Mouse (Mus musculus): ENCODE data around the gene Apoc1. TPM values are rescaled to one million over a fixed set of nuclear protein-coding genes. Genes with fewer than 3 reads are reported as not detected.
A peak's percentile ranks its signal among the peaks of the same experiment; 100 is the strongest.

The Apoc1 gene
- polyA plus RNA-seq, 1 experiment from 2014 or later = 7.0 TPM

DNA sequence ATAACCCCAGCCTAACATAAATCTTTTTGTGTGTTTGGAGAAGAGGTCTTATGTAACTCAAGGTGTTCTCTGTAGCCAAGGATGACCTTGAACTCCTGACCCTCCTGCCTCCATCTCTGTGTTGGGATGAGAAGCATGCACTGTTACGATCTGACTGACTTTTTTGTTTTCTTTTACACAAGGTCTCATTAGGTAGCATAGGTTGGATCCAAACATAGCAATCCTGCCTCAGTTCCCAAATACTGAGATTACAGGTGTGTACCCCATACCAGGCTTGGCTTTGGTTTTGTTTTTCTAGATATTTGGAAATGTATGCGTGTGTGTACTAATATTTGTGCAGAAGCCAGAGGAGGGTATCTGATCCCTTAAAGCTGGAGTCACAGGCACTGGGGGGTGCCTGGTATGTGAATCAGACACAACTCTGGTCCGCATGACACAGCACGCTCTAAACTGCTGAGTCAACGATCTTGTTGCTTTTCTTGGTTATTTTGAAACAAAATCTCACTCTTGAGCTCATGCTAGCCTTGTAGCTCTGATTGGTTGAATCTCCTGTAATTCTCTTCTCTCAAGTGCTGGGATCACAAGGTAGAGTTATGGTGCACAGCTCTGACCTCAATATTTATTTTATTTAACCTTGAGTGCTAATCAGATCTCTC, 26.0 kb upstream of the Apoc1 start:
- H3K27ac ChIP-seq = no peak overlapping the region
- H3K4me3 ChIP-seq (replicated peaks) = no peak overlapping the region
- H3K4me1 ChIP-seq (replicated peaks) = peaks cover 14% of the 10 kb centered on the region
- no peak overlapping the region for H3K9ac ChIP-seq (replicated peaks)
- H3K4me2 ChIP-seq = no peak overlapping the region
- peaks cover 62% of the 10 kb centered on the region for H3K36me3 ChIP-seq
- WGBS = 89% methylated on average over 5 of the region's 5 CpGs
- H3K9me3 ChIP-seq = peaks cover 13% of the 10 kb centered on the region
- no peak for ATAC-seq (ENCODE audit: insufficient number of reproducible peaks, insufficient read depth, low FRiP score, low TSS enrichment, low read depth)
- no peaks in the 10 kb centered on the region for H3K27me3 ChIP-seq

DNA sequence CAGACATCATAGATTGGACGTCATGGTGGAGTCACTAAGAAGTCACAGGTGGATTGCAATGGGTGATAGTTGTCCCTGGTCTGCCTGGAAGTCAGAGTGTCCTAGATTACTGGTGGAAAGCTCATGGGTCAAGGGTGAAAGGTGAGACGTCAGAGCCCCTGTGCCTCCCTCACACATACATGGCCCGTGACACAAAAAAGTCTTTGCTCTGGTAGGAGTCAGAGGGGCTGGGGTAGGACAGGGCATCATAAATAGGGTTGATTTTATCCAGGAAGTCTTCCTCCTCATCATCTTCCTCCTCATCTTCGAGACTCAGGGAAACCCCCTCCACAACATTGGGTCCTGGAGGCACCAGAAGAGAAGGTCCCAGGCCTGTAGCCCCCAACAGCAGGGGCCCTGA, 24.9 kb upstream of the Apoc1 start:
- Histone ChIP-seq H3K9ac (replicated peaks) (no peak overlapping the region), H3K27ac (no peak overlapping the region), H3K4me1 (replicated peaks) (peaks cover 15% of the 10 kb centered on the region), H3K4me3 (replicated peaks) (no peak overlapping the region), H3K27me3 (no peaks in the 10 kb centered on the region), H3K36me3 (peaks cover 63% of the 10 kb centered on the region), H3K9me3 (peaks cover 13% of the 10 kb centered on the region), H3K4me2 (no peak overlapping the region)
- 91% methylated on average over 4 of the region's 4 CpGs for WGBS
- ATAC-seq (ENCODE audit: insufficient number of reproducible peaks, insufficient read depth, low FRiP score, low TSS enrichment, low read depth) = no peak

DNA sequence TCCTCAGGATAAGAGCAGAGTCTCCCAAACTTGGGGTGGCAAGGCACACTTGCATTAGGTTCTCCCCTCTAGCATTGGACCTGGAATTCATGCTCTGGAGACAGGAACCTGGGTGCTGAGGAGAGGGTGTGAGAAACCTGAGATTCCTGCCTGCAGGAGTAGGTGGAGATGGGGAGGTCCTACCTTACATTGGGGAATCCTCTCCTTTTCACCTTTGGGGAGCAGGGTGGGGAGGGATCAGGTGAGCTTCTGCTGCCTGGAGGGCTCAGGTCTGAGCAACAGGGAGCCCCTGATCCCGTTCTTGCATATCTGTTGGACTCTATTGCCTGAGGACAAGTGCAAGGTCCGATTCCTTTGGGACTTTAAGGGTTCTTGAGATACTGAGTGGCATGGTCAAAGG, 24.4 kb upstream of the Apoc1 start:
- Histone ChIP-seq H3K4me2 (peak overlapping the region; percentile 62), H3K9ac (replicated peaks) (no peak overlapping the region), H3K36me3 (peaks cover 68% of the 10 kb centered on the region), H3K27me3 (no peaks in the 10 kb centered on the region), H3K9me3 (peaks cover 13% of the 10 kb centered on the region), H3K4me1 (replicated peaks) (peaks cover 15% of the 10 kb centered on the region), H3K4me3 (replicated peaks) (no peak overlapping the region), H3K27ac (peak overlapping the region; percentile 77; the same call in 1 of the 2 replicates)
- WGBS = 62% methylated on average over 2 of the region's 2 CpGs
- no peak for ATAC-seq (ENCODE audit: insufficient number of reproducible peaks, insufficient read depth, low FRiP score, low TSS enrichment, low read depth)

DNA sequence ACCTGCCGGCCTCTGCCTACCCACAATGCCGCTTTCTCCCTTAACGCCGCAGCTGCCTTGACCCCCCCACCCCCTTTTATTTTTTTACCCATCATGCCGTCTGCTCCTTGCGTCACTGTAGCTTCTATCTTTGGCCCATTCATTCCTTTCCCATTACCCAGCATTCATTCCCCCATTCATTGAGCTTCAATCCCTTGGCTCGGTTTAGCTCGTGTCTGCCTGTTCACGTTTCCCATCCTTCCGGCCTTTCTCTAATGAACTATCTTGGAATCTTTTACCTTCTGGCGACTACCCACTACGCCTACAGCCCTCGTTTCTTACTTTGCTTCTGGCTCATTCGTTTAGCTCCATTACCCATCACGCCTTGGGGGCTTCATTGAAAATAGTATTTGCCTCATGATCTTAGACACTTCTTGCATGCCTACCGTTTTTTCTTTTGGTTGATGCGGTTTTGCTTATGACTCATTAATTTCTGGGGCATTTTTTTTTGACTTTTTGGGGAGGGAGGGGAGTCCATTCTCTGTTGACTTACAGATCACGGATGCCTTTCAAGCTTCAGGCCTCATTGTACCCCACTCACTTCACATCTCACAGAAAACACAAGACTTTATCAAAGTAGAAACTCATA, 23.7 kb upstream of the Apoc1 start:
- peaks cover 69% of the 10 kb centered on the region for H3K36me3 ChIP-seq
- WGBS = 6% methylated on average over 18 of the region's 18 CpGs
- peak overlapping the region; percentile 62 for H3K4me2 ChIP-seq
- H3K27me3 ChIP-seq = no peaks in the 10 kb centered on the region
- peak overlapping the region; percentile 77 for H3K27ac ChIP-seq
- ATAC-seq (ENCODE audit: insufficient number of reproducible peaks, insufficient read depth, low FRiP score, low TSS enrichment, low read depth) = no peak
- H3K4me3 ChIP-seq (replicated peaks) = peak overlapping the region; percentile 100
- H3K4me1 ChIP-seq (replicated peaks) = peaks cover 15% of the 10 kb centered on the region
- H3K9me3 ChIP-seq = peaks cover 8% of the 10 kb centered on the region
- H3K9ac ChIP-seq (replicated peaks) = peak overlapping the region; percentile 24

DNA sequence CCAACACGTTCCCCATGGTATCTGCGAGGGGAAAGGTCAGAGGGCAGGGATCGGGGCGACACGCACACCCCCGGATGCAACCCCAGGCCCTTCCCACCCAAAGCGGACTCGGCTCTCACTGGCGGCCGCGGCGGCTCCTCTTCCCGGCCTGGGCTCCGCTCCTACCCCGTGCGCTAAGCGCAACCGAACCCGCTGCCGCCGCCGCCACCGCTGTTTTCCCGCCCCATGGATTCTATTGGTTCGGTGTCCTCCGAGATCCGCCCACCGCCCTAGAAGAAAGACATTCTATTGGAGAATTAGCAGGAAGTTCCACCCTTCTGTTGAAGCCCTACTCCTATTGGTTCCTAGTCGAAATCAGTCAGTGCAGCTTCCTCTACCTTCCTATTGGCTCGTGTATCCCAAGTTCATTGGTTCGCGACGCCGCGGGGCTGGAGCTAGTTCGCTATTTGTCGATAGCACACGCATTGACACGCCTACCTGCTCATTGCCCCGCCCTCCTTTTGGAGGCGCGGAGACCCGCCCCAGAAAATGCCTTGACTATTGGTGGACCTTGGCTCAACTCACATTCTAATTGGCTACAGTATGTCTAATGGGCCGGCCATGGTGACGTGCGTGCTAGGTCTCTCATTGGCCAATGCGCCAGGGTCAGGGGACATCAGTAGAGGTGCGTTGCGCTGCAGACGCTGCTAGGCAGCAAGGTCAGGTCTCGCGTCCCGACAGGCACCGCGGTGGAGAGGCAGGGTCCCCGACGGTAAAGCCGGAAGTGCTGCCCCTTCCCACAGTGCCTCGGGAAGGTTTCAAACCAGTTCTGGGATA, 23.0 kb upstream of the Apoc1 start, which contains the start of gene Tomm40:
Tomm40 (minus strand) TSS at position 200 of the 816 bp plus-strand sequence.
- Histone ChIP-seq H3K4me1 (replicated peaks) (peaks cover 15% of the 10 kb centered on the region), H3K4me3 (replicated peaks) (peak within 1 kb of the TSS; percentile 100), H3K4me2 (peak within 1 kb of the TSS; percentile 90), H3K9me3 (0 out of 2 replicates have a peak, but pooled peaks cover 2% of the 10 kb centered on the region), H3K9ac (replicated peaks) (peak within 1 kb of the TSS; percentile 94), H3K27me3 (no peaks in the 10 kb centered on the region), H3K27ac (peak within 1 kb of the TSS; percentile 77), H3K36me3 (peaks cover 68% of the 10 kb centered on the region)
- WGBS = under 1% methylated on average over 59 of the region's 59 CpGs
- ATAC-seq (ENCODE audit: insufficient number of reproducible peaks, insufficient read depth, low FRiP score, low TSS enrichment, low read depth) = peak; percentile 99

DNA sequence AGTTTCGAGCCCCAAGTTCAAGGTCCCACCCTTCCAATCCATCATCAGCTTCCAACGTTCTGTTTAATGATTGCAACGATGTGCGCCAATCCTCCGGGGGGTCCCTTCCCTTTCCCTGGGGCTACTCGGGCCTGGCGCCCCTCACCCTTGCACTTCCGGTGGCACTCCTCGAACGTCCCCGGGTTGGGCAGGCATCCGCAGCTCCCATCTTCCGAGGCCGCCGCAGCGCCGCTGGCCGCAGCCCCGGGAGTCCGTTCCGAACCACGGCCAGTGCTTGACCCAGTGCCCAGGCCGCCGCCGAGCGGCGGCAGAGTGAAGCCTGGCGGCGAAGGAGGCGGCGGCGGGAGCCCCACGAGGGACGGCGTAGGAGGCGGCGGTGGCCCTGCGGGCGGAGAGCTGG, 22.4 kb upstream of the Apoc1 start:
- WGBS = under 1% methylated on average over 39 of the region's 39 CpGs
- Histone ChIP-seq H3K4me3 (replicated peaks) (peak overlapping the region; percentile 100), H3K27ac (peak overlapping the region; percentile 69), H3K4me2 (peak overlapping the region; percentile 90), H3K27me3 (no peaks in the 10 kb centered on the region), H3K9ac (replicated peaks) (peak overlapping the region; percentile 94), H3K9me3 (no peaks in the 10 kb centered on the region), H3K36me3 (peaks cover 68% of the 10 kb centered on the region), H3K4me1 (replicated peaks) (peaks cover 15% of the 10 kb centered on the region)
- ATAC-seq (ENCODE audit: insufficient number of reproducible peaks, insufficient read depth, low FRiP score, low TSS enrichment, low read depth) = no peak

DNA sequence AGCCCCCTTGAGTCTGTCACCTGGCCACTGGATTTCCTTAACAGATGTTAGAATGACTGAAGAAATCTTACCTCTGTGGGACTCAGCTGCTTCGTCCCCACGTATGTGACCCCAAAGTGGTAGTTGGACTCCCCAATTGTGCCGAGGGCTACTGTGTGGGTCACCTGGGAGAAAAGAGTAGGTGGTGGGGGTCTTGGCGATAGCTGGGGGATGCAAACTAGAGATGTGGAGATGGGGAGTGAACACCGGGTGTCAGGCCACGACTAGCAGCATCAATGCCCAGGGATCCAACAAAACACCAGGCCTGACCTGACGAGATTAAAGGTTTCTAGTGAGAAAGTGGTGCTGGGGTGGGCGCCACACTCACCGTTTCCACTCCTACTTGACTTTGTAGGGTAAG, 21.1 kb upstream of the Apoc1 start:
- no peaks in the 10 kb centered on the region for H3K9me3 ChIP-seq
- H3K4me2 ChIP-seq = peak overlapping the region; percentile 90; the same call in 1 of the 2 replicates
- H3K36me3 ChIP-seq = peaks cover 68% of the 10 kb centered on the region
- H3K27me3 ChIP-seq = no peaks in the 10 kb centered on the region
- H3K4me3 ChIP-seq (replicated peaks) = peak overlapping the region; percentile 100; the same call in 1 of the 2 replicates
- no peak for ATAC-seq (ENCODE audit: insufficient number of reproducible peaks, insufficient read depth, low FRiP score, low TSS enrichment, low read depth)
- peaks cover 15% of the 10 kb centered on the region for H3K4me1 ChIP-seq (replicated peaks)
- WGBS = 87% methylated on average over 9 of the region's 9 CpGs
- H3K9ac ChIP-seq (replicated peaks) = no peak overlapping the region
- H3K27ac ChIP-seq = no peak overlapping the region

DNA sequence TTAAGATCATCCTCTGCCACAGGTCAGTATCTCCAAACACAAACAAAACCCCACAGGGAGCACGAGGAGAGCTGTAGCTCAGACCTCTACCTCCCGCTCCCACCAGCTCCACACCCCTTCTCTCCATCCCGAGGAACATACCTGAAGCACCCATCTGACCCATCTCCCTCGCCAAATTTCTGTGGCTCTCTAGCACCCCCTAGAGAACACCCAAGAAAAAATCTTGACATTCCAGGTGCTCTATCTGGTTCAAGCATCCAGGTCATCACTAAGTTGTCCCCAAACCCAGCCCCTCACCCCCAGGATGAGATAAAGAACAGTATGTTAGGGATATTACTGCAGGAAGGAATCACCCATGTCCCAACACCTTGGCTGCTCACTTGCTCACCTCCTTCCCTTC, 20.7 kb upstream of the Apoc1 start:
- Histone ChIP-seq H3K9ac (replicated peaks) (no peak overlapping the region), H3K27me3 (no peaks in the 10 kb centered on the region), H3K9me3 (no peaks in the 10 kb centered on the region), H3K4me1 (replicated peaks) (peaks cover 15% of the 10 kb centered on the region), H3K27ac (no peak overlapping the region), H3K4me2 (peak overlapping the region; percentile 90; the same call in 1 of the 2 replicates), H3K36me3 (peaks cover 67% of the 10 kb centered on the region), H3K4me3 (replicated peaks) (no peak overlapping the region)
- no peak for ATAC-seq (ENCODE audit: insufficient number of reproducible peaks, insufficient read depth, low FRiP score, low TSS enrichment, low read depth)
- WGBS = 62% methylated on average over 4 of the region's 4 CpGs

DNA sequence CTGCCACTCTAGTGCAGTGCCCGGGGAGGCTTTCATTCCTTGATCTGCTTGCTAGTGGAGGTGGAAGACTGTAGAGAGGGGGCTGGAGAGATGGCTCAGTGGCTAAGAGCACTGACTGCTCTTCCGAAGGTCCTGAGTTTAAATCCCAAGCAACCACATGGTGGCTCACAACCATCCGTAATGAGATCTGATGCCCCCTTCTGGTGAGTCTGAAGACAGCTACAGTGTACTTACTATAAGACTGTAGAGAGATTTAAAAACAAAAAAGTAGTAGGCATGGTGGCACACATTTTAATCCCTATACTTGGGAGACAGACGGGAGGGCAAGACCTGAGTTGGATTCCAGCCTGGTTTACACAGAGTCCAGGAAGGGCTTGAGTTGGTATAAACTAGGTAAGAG, 20.0 kb upstream of the Apoc1 start:
- H3K36me3 ChIP-seq = peaks cover 69% of the 10 kb centered on the region
- H3K27me3 ChIP-seq = no peaks in the 10 kb centered on the region

DNA sequence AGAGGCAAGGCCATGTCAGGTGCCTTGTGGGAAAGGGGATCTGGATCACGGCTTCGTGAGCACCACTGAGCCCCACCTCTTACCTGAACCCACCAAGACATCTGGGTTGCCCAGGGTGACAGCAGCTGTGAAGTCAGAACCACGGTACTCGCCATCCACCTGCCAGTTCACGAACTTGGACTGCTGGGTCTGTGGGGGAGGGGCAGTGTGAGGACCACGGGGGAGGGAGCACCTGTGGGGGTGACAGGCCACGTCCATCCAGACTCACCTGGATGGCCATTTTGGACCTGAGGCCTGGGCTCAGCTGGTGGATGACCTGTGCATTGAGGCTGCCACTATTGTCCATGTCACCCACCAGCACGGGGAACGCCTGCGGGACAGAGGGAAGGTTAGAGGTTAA, 18.2 kb upstream of the Apoc1 start:
- Histone ChIP-seq H3K4me2 (no peak overlapping the region), H3K9ac (replicated peaks) (no peak overlapping the region), H3K9me3 (no peaks in the 10 kb centered on the region), H3K27me3 (no peaks in the 10 kb centered on the region), H3K27ac (no peak overlapping the region), H3K4me1 (replicated peaks) (peaks cover 13% of the 10 kb centered on the region), H3K4me3 (replicated peaks) (no peak overlapping the region), H3K36me3 (peaks cover 78% of the 10 kb centered on the region)
- WGBS = 93% methylated on average over 10 of the region's 10 CpGs
- no peak for ATAC-seq (ENCODE audit: insufficient number of reproducible peaks, insufficient read depth, low FRiP score, low TSS enrichment, low read depth)

More for the DNA sequence above, 20.0 kb upstream of the Apoc1 start:
- Histone ChIP-seq H3K4me3 (replicated peaks) (no peak overlapping the region), H3K27ac (no peak overlapping the region), H3K4me1 (replicated peaks) (peaks cover 15% of the 10 kb centered on the region), H3K9me3 (no peaks in the 10 kb centered on the region), H3K4me2 (no peak overlapping the region), H3K9ac (replicated peaks) (no peak overlapping the region)
- 81% methylated on average over 4 of the region's 4 CpGs for WGBS
- ATAC-seq (ENCODE audit: insufficient number of reproducible peaks, insufficient read depth, low FRiP score, low TSS enrichment, low read depth) = no peak

DNA sequence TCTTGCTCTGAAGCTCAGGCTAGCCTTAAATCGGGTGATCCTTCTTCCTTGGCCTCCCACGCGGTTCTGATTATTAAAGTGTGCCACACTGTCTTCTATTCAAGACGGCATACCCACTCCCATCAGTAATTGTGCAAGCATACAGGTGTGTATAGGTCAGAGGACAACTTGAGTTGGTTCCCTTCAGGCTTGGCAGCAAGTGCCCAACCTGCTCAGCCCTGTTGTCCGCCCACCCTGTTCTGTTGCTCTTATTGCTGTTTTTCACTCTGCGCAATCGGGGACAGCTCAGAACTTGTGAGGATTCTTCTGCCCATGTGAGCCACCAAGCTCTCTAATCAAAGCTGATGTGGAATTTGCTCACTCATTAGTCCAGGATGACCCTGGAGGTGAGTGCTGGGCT, 12.8 kb upstream of the Apoc1 start:
- H3K36me3 ChIP-seq = peaks cover 84% of the 10 kb centered on the region
- no peaks in the 10 kb centered on the region for H3K9me3 ChIP-seq
- WGBS = 95% methylated on average over 7 of the region's 7 CpGs
- H3K27ac ChIP-seq = no peak overlapping the region
- H3K4me1 ChIP-seq (replicated peaks) = peaks cover 6% of the 10 kb centered on the region
- no peak overlapping the region for H3K4me2 ChIP-seq
- ATAC-seq (ENCODE audit: insufficient number of reproducible peaks, insufficient read depth, low FRiP score, low TSS enrichment, low read depth) = no peak
- no peak overlapping the region for H3K4me3 ChIP-seq (replicated peaks)
- no peaks in the 10 kb centered on the region for H3K27me3 ChIP-seq
- H3K9ac ChIP-seq (replicated peaks) = no peak overlapping the region
